Mouse (Mus musculus) hindbrain, embryonic 10.5 days (tissue): Measurements from ENCODE around the gene Olfr1115. TPM values are rescaled to one million over a fixed set of nuclear protein-coding genes. Genes with fewer than 3 reads are reported as not detected.
"Not testable (repeated sequence)": the region's sequence is repeated elsewhere in the genome, so short reads cannot be mapped to it uniquely, and the experiment has no call there.

Experiments
- DNase-seq: peaks from one replicate; pipeline ENCODE4 v3.0.0-alpha.2; 2017; ENCODE audit warnings: low spot score
- H3K27ac ChIP-seq: fragments of 300-500 bp; sonication (generic); 2 replicates; pipeline ENCODE4 v1.5.1; 2016; ENCODE audit warnings: mild to moderate bottlenecking, moderate library complexity
- H3K27me3 ChIP-seq: fragments of 300-500 bp; sonication (generic); 2 replicates; pipeline ENCODE4 v1.6.1; 2016; ENCODE audit warnings: mild to moderate bottlenecking; ENCODE audit not compliant: poor library complexity, insufficient read depth, severe bottlenecking
- H3K36me3 ChIP-seq: fragments of 300-500 bp; sonication (generic); 2 replicates; pipeline ENCODE4 v1.6.1; 2016; ENCODE audit warnings: mild to moderate bottlenecking, moderate library complexity
- H3K4me1 ChIP-seq: fragments of 300-500 bp; sonication (generic); replicated peaks from 2 replicates; pipeline ENCODE4 v1.6.1; 2016; ENCODE audit warnings: mild to moderate bottlenecking
- H3K4me3 ChIP-seq: fragments of 300-500 bp; sonication (generic); 2 replicates; pipeline ENCODE4 v1.5.1; 2016; ENCODE audit warnings: mild to moderate bottlenecking, moderate library complexity
- H3K9me3 ChIP-seq: fragments of 300-500 bp; sonication (generic); 2 replicates; pipeline ENCODE4 v1.6.1; 2016; ENCODE audit warnings: mild to moderate bottlenecking, moderate library complexity
- WGBS: fragments of 180-500 bp; shearing (Covaris S2); methylation state at CpG from one replicate; pipeline ENCODE4 v1.1.7; 2016; 5-methylcytosine and 5-hydroxymethylcytosine counted together
- polyA plus RNA-seq: library from polyadenylated mRNA; unstranded; fragments of >200 nt; fragmentation: Nextera tagmentation; extraction: Ambion mirVana; gene quantifications from 2 replicates; pipeline ENCODE4 v1.2.1, GENCODE M21; 2016

Olfr1115 gene
- polyA plus RNA-seq, result not detected in 2 replicates

DNA sequence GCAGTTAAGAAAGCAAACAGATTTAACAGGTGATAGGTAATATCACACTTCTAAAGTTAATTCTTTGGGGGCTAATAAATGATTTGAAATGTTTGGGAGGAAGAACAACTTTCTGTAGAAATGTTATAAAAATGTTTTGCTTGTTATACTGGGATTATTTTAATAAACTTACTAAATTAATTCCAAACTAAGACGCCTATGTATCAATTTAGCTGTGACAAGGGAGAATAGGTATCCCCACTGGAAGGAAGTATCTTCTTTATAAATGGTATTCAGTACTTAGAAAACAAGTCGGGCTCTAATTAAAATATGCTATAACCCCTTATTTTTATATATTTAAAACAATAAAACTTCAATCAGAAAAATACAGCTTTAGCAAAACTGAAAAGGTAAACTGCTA, at the start of gene Olfr1115:
Gene Olfr1115 (plus strand): TSS at position 301 of the 400 bp plus-strand sequence.
- Histone ChIP-seq H3K4me1 (no peaks in the 10 kb centered on the region), H3K4me3 (no peak within 1 kb of the TSS), H3K27me3 (no peaks in the 10 kb centered on the region), H3K9me3 (no peaks in the 10 kb centered on the region), H3K36me3 (no peaks in the 10 kb centered on the region), H3K27ac (no peak within 1 kb of the TSS)
- 87% methylated on average over 2 of the region's 2 CpGs for WGBS
- no peak for DNase-seq

DNA sequence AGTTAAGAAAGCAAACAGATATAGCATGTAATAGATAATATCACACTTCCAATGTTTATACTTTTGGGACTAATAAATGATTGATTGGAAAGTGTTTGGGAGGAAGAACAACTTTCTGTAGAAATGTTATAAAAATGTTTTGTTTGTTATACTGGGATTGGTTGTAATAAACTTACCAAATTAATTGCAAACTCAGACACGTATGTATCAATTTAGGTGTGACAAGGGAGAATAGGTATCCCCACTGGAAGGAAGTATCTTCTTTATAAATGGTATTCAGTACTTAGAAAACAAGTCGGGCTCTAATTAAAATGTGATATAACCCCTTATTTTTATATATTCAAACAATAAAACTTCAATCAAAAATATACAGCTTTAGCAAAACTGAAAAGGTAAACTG, 39.1 kb upstream of the Olfr1115 start, which contains the start of gene Olfr1113:
Gene Olfr1113 (plus strand): TSS at position 301 of the 400 bp plus-strand sequence.
- H3K4me3 ChIP-seq, result no peak within 1 kb of the TSS
- H3K36me3 ChIP-seq, result no peaks in the 10 kb centered on the region
- no peak within 1 kb of the TSS for H3K27ac ChIP-seq
- no peaks in the 10 kb centered on the region for H3K27me3 ChIP-seq
- 92% methylated on average over 2 of the region's 2 CpGs for WGBS
- H3K4me1 ChIP-seq, result no peaks in the 10 kb centered on the region
- no peaks in the 10 kb centered on the region for H3K9me3 ChIP-seq
- DNase-seq, result no peak

DNA sequence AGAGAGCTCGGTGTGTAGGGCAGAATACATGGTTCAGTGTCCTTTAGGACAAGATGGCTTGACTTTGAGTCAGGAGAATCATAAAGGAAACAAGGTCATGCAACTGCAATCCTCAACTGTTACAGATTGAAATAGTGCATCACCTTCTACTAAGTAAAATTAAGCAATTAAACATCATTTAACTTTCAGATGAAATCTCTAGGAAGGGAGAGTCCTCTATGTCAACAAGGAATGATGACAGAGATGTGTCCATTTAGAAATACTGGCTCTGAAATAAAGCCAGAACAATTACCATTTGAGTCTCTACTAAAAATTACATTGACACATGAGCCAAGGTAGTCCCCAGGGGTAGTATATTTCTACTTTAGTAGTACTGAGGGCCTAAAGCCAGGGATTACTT, 19.4 kb downstream of the Olfr1115 start, which contains the start of gene Olfr1116:
Gene Olfr1116 (plus strand): TSS at position 301 of the 400 bp plus-strand sequence.
- Histone ChIP-seq H3K4me1 (no peaks in the 10 kb centered on the region), H3K36me3 (no peaks in the 10 kb centered on the region), H3K4me3 (no peak within 1 kb of the TSS), H3K27me3 (no peaks in the 10 kb centered on the region), H3K9me3 (no peaks in the 10 kb centered on the region), H3K27ac (no peak within 1 kb of the TSS)
- WGBS, result 92% methylated on average over 1 of the region's 1 CpGs
- DNase-seq, result no peak

DNA sequence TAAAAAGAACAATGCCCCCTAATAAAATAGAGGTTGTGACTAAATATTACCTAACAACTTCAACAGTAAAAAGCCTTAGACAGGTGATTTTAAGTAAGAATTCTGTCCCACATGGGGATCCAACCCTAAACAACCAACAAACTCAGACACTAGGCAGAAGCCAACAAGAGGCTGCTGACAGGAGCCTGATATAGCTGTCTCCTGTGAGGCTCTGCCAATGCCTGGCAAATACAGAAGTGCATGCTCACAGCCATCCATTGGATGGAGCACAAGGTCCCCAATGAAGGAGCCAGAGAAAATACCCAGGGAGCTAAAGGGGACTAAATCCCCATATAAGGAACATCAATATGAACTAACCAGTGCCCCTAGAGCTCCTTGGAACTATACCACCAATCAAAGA, 46.2 kb downstream of the Olfr1115 start:
- not testable (repeated sequence) for H3K36me3 ChIP-seq, DNase-seq, H3K27me3 ChIP-seq, H3K27ac ChIP-seq, H3K4me3 ChIP-seq, H3K9me3 ChIP-seq, H3K4me1 ChIP-seq

Other genes with a start within 250 kb of the Olfr1115 start
- not detected in 2 replicates for gene Olfr1102, start 249.6 kb upstream of the Olfr1115 start, polyA plus RNA-seq
- gene Olfr1104, start 220.9 kb upstream of the Olfr1115 start, polyA plus RNA-seq, result not detected in 2 replicates
- not detected in 2 replicates for gene Olfr1105, start 211.5 kb upstream of the Olfr1115 start, polyA plus RNA-seq
- gene Olfr1106, start 195.7 kb upstream of the Olfr1115 start, polyA plus RNA-seq, result not detected in 2 replicates
- gene Olfr1107, start 172.2 kb upstream of the Olfr1115 start, polyA plus RNA-seq, result not detected in 2 replicates
- not detected in 2 replicates for gene Olfr1109, start 152.0 kb upstream of the Olfr1115 start, polyA plus RNA-seq
- not detected in 2 replicates for gene Olfr259, start 133.4 kb upstream of the Olfr1115 start, polyA plus RNA-seq
- gene Olfr1110, start 107.7 kb upstream of the Olfr1115 start, polyA plus RNA-seq, result not detected in 2 replicates
- not detected in 2 replicates for gene Olfr1111, start 95.4 kb upstream of the Olfr1115 start, polyA plus RNA-seq
- gene Olfr1112, start 60.2 kb upstream of the Olfr1115 start, polyA plus RNA-seq, result not detected in 2 replicates
- not detected in 2 replicates for gene Olfr1113, start 39.0 kb upstream of the Olfr1115 start, polyA plus RNA-seq
- gene Olfr1116, start 19.5 kb downstream of the Olfr1115 start, polyA plus RNA-seq, result not detected in 2 replicates
- not detected in 2 replicates for gene Olfr1118, start 59.6 kb downstream of the Olfr1115 start, polyA plus RNA-seq
- gene Olfr1120, start 106.8 kb downstream of the Olfr1115 start, polyA plus RNA-seq, result not detected in 2 replicates
- gene Olfr1121, start 121.9 kb downstream of the Olfr1115 start, polyA plus RNA-seq, result not detected in 2 replicates
- gene Olfr1122, start 137.8 kb downstream of the Olfr1115 start, polyA plus RNA-seq, result not detected in 2 replicates
- gene Olfr1123, start 168.6 kb downstream of the Olfr1115 start, polyA plus RNA-seq, result not detected in 2 replicates
- gene Olfr1124, start 182.3 kb downstream of the Olfr1115 start, polyA plus RNA-seq, result 0.07 and 0.10 TPM in 2 replicates
- not detected in 2 replicates for gene Olfr1126, start 205.9 kb downstream of the Olfr1115 start, polyA plus RNA-seq
- not detected in 2 replicates for gene Pramel7, start 249.1 kb downstream of the Olfr1115 start, polyA plus RNA-seq